Mouse (Mus musculus): ENCODE measurements around the gene Eva1b.

GRCm38 (mm10) chr4:126120506-126120905 lies 27.0 kb upstream of the Eva1b start:
- no peak for TF ChIP-seq POLR2A (IDR thresholded peaks at IDR 0.05; ENCODE audit: low read depth, low read length)
- no peak for TF ChIP-seq CTCF (IDR thresholded peaks at IDR 0.05; ENCODE audit: extremely low read depth, insufficient read depth, insufficient read length, insufficient replicate concordance)

All from spleen, adult 2 months (tissue).